Mouse (Mus musculus): Measurements from ENCODE around the gene Rxfp3.
"Not testable (repeated sequence)": the region's sequence is repeated elsewhere in the genome, so short reads cannot be mapped to it uniquely, and the experiment has no call there.

The Rxfp3 gene

DNA sequence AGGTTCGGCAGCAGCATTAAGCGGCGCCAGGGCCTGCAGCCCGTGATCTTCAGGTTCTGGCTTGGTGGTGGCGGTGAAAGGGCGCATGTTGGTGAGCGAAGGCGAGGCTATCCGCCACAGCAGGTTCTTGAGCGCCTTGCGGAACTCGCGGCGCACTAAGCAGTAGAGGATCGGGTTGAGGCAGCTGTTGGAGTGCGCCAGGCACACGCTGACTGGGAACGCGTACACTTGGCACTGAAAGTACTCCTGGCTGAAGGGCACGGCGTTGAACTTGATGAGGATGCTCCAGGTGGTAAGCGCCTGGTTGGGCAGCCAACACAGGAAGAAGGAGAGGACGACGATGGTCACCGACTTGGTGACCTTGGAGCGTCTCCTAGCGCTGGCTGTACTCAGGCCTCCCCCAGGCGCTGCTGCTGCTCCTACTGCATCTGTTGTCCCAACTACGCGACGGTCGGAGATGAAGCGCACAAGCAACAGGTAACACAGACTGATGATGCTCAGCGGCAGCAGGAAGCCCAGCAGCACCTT is 1.8 kb downstream of the Rxfp3 start:
- no peak for DNase-seq (ENCODE audit: low spot score)

DNA sequence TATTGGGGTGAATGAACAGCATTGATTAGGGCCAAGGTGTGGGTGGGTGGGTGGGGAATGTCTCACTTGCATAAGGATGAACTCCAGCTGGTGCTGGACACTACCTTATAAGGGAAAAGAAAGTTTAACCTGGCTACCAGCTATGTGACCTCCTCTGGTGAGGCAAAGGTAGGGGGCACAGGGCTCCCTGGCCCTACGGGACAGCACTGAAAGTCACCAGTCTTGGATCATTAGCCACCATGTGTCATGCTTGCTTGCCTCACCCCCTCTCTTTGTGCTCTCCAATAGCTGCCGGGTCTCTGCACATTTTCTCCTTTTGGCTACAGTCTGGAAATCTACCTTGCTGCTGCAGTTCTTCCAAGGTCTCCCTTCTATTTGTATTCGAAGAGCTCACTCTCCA is 7.6 kb downstream of the Rxfp3 start:
- DNase-seq (ENCODE audit: low spot score), result no peak

DNA sequence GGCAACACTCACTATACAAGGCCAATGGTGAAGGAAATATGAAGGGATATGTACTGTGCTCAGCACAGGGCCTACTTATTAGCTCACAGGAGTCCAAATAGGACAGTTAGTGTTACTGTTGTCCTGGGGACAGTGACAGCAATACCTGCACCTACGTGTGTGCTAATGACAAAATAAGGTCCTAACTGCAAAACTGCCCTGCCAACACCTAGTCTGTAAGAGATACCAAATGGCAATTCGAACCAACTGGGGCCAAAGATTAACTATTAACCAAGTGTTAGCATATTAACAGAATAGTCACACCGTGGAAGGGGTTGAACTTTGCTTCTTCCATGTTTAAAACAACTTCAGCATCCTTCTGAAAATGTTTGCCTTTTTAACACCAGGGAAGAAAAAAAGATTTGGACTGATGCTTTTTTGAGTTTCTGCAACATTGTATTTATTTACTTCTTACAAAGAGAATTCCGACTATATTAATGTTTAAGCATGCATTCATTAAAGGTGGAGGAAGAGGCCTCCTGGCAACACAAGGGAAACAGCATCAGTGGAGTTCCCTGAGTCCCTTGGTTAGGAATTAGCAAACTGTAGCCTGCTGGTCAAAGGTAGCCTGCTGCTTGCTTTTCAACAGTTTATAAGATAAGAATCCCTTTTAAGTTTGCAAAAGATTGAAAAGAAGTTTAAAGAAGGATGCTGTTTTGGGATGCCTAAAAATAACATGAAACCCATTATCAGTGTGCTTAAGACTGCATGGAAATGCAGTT is 10.8 kb downstream of the Rxfp3 start:
- DNase-seq (ENCODE audit: low spot score), result no peak

- no peak for DNase-seq (ENCODE audit: low spot score)
These were observed 22.9 kb downstream of the Rxfp3 start for GRCm38 (mm10) chr15:11014931-11015330.

DNA sequence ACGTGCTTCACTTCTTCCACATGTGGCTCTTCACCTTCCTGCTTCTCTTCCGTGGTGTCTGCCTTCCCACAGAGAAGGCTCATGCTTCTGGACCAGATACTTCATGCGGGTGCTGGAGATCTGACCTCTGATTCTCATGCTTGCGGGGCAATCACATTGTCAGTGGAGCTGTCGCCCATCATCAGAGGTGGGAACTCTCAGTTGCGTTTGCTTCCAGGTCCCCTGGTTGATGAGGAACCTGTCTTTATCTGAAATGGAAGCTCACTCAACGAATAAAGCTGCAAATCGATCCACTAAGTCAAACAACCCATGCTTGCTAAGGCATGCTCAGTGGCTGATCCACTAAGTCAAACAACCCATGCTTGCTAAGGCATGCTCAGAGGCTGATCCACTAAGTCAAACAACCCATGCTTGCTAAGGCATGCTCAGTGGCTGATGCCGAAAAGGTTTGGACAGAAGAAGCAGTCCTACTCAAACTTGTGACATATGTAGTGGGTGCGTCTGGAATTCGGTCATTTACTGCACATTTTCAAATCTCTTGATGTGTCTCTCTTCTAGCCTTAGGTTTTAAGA is 26.7 kb downstream of the Rxfp3 start:
- DNase-seq (ENCODE audit: low spot score), result no peak

DNA sequence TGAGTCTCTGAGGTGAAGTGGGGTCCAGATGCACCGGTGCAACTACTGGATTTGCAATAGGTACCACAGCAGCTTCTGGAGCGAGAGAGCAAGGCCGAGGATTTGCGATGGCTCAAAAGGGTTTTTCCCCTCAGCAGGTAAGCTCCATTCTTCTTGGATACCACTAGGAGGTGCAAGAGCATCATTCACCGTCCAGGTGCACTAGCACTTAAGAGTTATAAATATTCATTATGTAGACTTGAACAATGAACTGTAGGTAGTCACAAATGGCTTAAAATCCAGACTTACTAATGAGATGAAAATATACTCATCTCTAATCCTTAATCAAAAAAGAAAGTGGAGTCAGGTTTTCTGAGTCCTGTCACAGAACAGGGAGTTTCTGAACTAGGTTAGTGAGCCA is 29.0 kb downstream of the Rxfp3 start:
- DNase-seq (ENCODE audit: low spot score), result no peak

- DNase-seq (ENCODE audit: low spot score), result no peak
These were observed 33.1 kb downstream of the Rxfp3 start for GRCm38 (mm10) chr15:11004646-11005045.

GRCm38 (mm10) chr15:11003791-11004190 is 34.0 kb downstream of the Rxfp3 start:
- no peak for DNase-seq (ENCODE audit: low spot score)

- DNase-seq (ENCODE audit: low spot score), result no peak
These were observed 37.4 kb downstream of the Rxfp3 start, which contains the start of gene Slc45a2 for GRCm38 (mm10) chr15:11000421-11000820. Gene Slc45a2 (plus strand): TSS chr15:11000721.

DNA sequence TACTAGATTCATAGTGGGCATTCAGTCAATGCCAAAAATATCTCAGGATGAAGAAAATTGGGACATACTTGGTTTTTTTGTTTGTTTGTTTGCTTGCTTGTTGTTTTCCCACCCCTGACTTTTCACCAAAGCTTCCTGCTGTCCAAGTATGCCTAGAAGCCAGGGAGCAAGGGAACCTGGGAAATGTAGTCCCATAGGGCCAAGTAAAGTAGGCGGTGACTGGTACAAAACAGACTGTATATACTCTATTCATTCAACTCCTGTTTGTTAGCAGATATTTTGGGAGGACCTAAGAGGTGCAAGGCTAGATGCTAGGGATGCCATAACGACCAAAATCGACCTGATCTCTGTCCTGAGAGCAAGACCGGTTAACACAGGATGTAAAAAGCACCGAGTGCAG is 38.0 kb downstream of the Rxfp3 start:
- no peak for DNase-seq (ENCODE audit: low spot score)

- DNase-seq (ENCODE audit: low spot score), result no peak
These were observed 46.2 kb downstream of the Rxfp3 start for GRCm38 (mm10) chr15:10991566-10991965.

DNA sequence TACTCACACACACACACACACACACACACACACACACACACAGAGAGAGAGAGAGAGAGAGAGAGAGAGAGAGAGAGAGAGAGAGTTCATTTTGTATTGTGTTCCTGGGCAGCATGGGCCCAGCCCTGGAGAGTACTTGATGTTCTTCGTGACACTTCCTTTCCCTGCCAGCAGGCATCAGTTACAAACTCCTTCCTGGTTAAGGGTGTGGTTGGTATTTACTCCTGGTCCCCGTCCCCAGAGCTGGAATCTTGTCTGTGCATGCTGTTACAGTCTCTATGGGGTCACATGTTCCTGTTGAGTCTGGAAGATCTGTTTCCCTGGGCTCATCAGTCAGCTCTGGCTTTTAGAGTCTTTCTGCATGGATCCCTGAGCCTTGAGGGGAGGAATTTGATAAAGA is 47.4 kb downstream of the Rxfp3 start:
- DNase-seq (ENCODE audit: low spot score), result no peak

GRCm38 (mm10) chr15:10986477-10986876 is 51.3 kb downstream of the Rxfp3 start:
- not testable (repeated sequence) for DNase-seq (ENCODE audit: low spot score)

- no peak for DNase-seq (ENCODE audit: low spot score)
These were observed 52.0 kb downstream of the Rxfp3 start for GRCm38 (mm10) chr15:10985756-10986155.
